Mouse (Mus musculus) cerebellum, adult 2 months (tissue): ENCODE results near the gene Wdr5b.

Experiments used
- CTCF ChIP-seq: fragments of 200-500 bp; IDR thresholded peaks from 2 replicates; pipeline ENCODE4 v1.5.1; 2011; ENCODE audit warnings: low read depth, mild to moderate bottlenecking, control low read depth, low read length, moderate library complexity, borderline replicate concordance; ENCODE audit not compliant: insufficient read depth
- POLR2A ChIP-seq: fragments of 200-500 bp; IDR thresholded peaks from 2 replicates; pipeline ENCODE4 v1.6.1; 2011; ENCODE audit warnings: low read length, control low read depth, borderline replicate concordance; ENCODE audit not compliant: insufficient read depth

DNA sequence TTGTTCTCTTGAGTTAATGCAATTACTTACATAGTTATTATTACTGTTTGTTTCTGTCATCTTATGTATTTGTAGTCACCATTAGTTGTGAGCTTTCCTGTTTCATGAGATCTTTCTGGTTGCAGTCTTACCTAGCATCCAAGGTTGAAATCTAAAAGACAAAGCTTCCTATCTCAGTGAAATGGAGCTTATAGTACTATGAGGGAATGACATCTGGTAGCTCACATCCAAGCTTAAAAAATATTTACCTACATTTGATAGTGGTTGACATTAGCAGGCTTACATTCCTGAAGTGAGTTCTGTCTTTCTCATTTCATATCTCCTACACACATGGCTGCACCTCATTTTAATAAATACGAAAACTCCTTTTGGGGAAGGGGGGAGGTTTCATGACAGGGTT is 24.7 kb upstream of the Wdr5b start:
- TF ChIP-seq POLR2A: no peak
- TF ChIP-seq CTCF: no peak
